Mouse (Mus musculus): Measurements from ENCODE around the gene Vmn1r159. TPM values are rescaled to one million over a fixed set of nuclear protein-coding genes. Genes with fewer than 3 reads are reported as not detected.
"Not testable (repeated sequence)": the region's sequence is repeated elsewhere in the genome, so short reads cannot be mapped to it uniquely, and the experiment has no call there.

Gene Vmn1r159
- not detected in 2 replicates for polyA plus RNA-seq (2015; fragmentation: Nextera tagmentation; extraction: Ambion mirVana)

- 63% methylated on average over 3 of the region's 3 CpGs for WGBS
Observed at GRCm38 (mm10) chr7:22843505-22843904, at the start of gene Vmn1r159. Gene Vmn1r159 (minus strand): TSS chr7:22843605.

GRCm38 (mm10) chr7:22870924-22871323 lies 27.5 kb upstream of the Vmn1r159 start, which contains the start of gene Vmn1r160:
Gene Vmn1r160 (plus strand): TSS chr7:22871224.
- not testable (repeated sequence) for ATAC-seq (ENCODE audit: low FRiP score); H3K4me1 ChIP-seq (replicated peaks); H3K9me3 ChIP-seq; H3K27me3 ChIP-seq; H3K4me2 ChIP-seq; H3K9ac ChIP-seq; H3K36me3 ChIP-seq; H3K4me3 ChIP-seq; H3K27ac ChIP-seq
- 38% methylated on average over 1 of the region's 3 CpGs for WGBS

More at GRCm38 (mm10) chr7:22843505-22843904, at the start of gene Vmn1r159:
- H3K36me3 ChIP-seq; H3K27ac ChIP-seq; H3K4me1 ChIP-seq (replicated peaks); H3K27me3 ChIP-seq; H3K9me3 ChIP-seq; H3K4me2 ChIP-seq; ATAC-seq (ENCODE audit: low FRiP score); H3K4me3 ChIP-seq; H3K9ac ChIP-seq: not testable (repeated sequence)

Other genes starting within 250 kb of the Vmn1r159 start
- not detected in 2 replicates for gene Vmn1r155, start 185.6 kb downstream of the Vmn1r159 start, polyA plus RNA-seq (2015; fragmentation: Nextera tagmentation; extraction: Ambion mirVana)
- not detected in 2 replicates for gene Gm8693, start 151.3 kb downstream of the Vmn1r159 start, polyA plus RNA-seq (2015; fragmentation: Nextera tagmentation; extraction: Ambion mirVana)
- not detected in 2 replicates for gene Gm4567, start 123.9 kb downstream of the Vmn1r159 start, polyA plus RNA-seq (2015; fragmentation: Nextera tagmentation; extraction: Ambion mirVana)
- gene Vmn1r157, start 81.9 kb downstream of the Vmn1r159 start, polyA plus RNA-seq (2015; fragmentation: Nextera tagmentation; extraction: Ambion mirVana), result not detected in 2 replicates
- gene Vmn1r158, start 52.8 kb downstream of the Vmn1r159 start, polyA plus RNA-seq (2015; fragmentation: Nextera tagmentation; extraction: Ambion mirVana), result not detected in 2 replicates
- not detected in 2 replicates for gene Vmn1r160, start 27.6 kb upstream of the Vmn1r159 start, polyA plus RNA-seq (2015; fragmentation: Nextera tagmentation; extraction: Ambion mirVana)
- gene Gm4214, start 141.1 kb upstream of the Vmn1r159 start, polyA plus RNA-seq (2015; fragmentation: Nextera tagmentation; extraction: Ambion mirVana), result not detected in 2 replicates
- gene Gm4216, start 176.3 kb upstream of the Vmn1r159 start, polyA plus RNA-seq (2015; fragmentation: Nextera tagmentation; extraction: Ambion mirVana), result not detected in 2 replicates
- gene Vmn1r163, start 211.9 kb upstream of the Vmn1r159 start, polyA plus RNA-seq (2015; fragmentation: Nextera tagmentation; extraction: Ambion mirVana), result not detected in 2 replicates
- not detected in 2 replicates for gene Gm8720, start 223.9 kb upstream of the Vmn1r159 start, polyA plus RNA-seq (2015; fragmentation: Nextera tagmentation; extraction: Ambion mirVana)